Mouse (Mus musculus) adrenal gland, postnatal 25 days (tissue): Measurements from ENCODE around the gene Epdr1. TPM values are rescaled to one million over a fixed set of nuclear protein-coding genes. Genes with fewer than 3 reads are reported as not detected.
"Not testable (repeated sequence)": the region's sequence is repeated elsewhere in the genome, so short reads cannot be mapped to it uniquely, and the experiment has no call there.

ENCODE experiments used
- DNase-seq: peaks from one replicate; pipeline ENCODE4 v3.0.0; 2021; ENCODE audit warnings: mixed read lengths
- total RNA-seq: library from RNA; stranded (reverse); gene quantifications from 2 replicates; pipeline ENCODE4 v1.2.3, GENCODE M21; 2021

Epdr1 gene
- total RNA-seq, 1 experiment from 2014 or later, result 17.8 TPM

DNA sequence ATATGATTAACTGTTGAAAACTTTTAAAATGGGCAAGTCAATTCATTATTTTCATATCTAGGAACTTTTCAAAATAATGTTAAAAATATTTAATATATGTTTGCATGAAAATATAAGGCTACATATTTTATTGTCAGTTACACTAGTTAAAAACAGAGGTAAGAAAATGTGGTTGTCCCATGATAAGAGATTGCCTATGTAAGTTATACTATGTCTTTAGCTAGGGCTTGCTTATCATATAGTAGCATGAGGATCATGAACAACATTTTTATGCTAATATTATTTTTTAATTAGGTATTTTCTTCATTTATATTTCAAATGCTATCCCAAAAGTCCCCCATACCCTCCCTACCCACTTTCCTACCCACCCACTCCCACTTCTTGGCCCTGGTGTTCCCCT, 14.8 kb downstream of the Epdr1 start:
- DNase-seq, result no peak

DNA sequence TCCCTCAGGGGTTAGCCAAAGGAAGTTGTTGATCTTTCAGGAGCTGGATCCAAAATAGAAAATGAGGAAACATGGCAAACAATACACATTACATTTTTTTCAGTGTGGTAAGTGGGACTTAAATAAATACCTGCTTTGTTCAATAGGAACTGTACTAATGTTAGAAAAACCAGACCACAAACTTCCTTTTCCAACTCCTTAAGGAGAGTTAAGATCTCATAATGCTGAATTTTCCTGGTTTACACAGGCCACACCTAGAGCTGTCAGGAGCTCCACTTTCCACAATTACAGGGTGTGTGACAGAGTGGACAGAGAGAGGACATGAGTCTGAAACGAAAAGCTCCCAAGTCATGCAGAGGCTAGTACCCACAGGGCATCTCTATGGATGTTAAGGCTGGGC, 16.0 kb downstream of the Epdr1 start:
- DNase-seq, result no peak

DNA sequence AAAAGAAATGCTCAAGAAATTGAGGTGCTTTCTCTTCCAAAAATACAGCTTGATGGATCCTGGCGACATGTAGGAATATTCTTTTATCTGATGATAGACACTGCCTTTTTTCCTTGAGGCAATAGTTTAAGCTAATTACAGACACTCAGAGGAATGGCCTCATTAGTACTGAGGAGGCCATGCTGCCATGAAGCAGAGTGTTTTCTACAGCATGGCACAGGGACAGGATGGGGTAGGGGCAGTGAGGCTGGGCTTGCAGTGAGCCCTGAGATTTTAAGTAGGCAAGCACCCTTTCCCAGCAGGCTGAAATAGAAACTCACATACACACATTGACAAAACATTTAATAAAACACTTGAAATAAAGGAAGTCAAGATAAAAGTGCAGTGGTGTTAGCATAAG, 17.2 kb downstream of the Epdr1 start:
- DNase-seq, result no peak

- DNase-seq, result no peak
Observed at GRCm38 (mm10) chr13:19599242-19599641, 20.5 kb downstream of the Epdr1 start.

- DNase-seq, result no peak
Observed at GRCm38 (mm10) chr13:19595141-19595540, 24.6 kb downstream of the Epdr1 start.

- peak; percentile 8 for DNase-seq
Observed at GRCm38 (mm10) chr13:19590996-19591759, 28.5 kb downstream of the Epdr1 start.

GRCm38 (mm10) chr13:19575947-19576346, 43.8 kb downstream of the Epdr1 start:
- DNase-seq, result no peak

GRCm38 (mm10) chr13:19574723-19575122, 45.0 kb downstream of the Epdr1 start:
- DNase-seq, result not testable (repeated sequence)

DNA sequence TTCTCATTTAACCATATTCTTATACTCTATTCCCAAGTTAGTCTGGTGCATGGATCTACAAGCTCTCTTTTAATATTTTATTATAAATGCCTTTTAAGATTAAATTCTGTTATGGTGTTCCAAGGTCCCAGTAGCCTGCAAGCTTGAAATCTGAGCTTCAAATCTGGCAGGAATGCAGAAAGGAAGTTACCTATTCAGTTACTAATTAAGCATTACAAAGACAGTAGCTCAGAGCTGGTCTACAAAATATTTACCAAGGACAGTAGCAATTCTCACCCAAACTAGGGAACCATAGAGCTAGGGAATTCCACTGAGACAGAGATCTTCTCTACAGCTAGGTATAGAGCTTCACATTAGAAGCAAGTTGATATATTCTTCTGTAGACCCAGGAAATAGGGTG, 49.6 kb downstream of the Epdr1 start:
- not testable (repeated sequence) for DNase-seq

- DNase-seq, result no peak
Observed at GRCm38 (mm10) chr13:19562510-19562909, 57.2 kb downstream of the Epdr1 start.

- no peak for DNase-seq
Observed at GRCm38 (mm10) chr13:19555391-19555790, 64.3 kb downstream of the Epdr1 start.

Other genes with a start within 250 kb of the Epdr1 start
- gene Stard3nl, start 224.1 kb downstream of the Epdr1 start, total RNA-seq, result 43.9 and 49.1 TPM in 2 replicates
- 1.6 and 1.8 TPM in 2 replicates for gene Sfrp4, start 3.2 kb upstream of the Epdr1 start, total RNA-seq
- gene Nme8, start 77.9 kb upstream of the Epdr1 start, total RNA-seq, result not detected in 2 replicates
- 0.24 TPM in 1 of 2 replicates, not detected in the other for gene Gpr141, start 204.3 kb upstream of the Epdr1 start, total RNA-seq